Mouse (Mus musculus) ovary, postnatal 14 days (tissue): ENCODE results near the gene Necap2.

Source experiments
- DNase-seq: peaks from one replicate; pipeline ENCODE4 v3.0.0; 2022; ENCODE audit warnings: low spot score

Gene Necap2

GRCm38 (mm10) chr4:141033606-141034549 lies 44.3 kb downstream of the Necap2 start:
- DNase-seq: no peak

DNA sequence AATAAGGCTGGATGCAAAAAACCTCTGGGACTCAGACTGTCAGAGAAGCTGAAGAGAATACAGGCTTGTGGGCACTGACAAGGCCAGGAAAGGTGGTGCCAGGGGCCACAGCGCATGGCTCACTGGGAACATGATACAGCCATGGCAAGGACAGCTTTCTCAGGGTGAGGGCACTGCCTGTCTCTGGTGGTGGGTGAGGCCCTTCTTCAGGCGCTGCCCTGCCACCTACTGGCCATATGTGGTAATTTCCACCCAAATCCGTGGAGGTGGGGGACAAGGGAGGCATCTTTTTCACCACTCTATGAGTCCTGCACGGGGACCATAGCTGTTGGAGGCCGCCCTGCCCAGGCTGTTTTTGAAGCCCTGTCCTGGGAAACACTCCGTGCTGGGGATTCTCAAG lies 46.4 kb downstream of the Necap2 start:
- peak; percentile 76 for DNase-seq

GRCm38 (mm10) chr4:141030541-141031206 lies 47.5 kb downstream of the Necap2 start:
- no peak for DNase-seq

- DNase-seq: no peak
Measured at GRCm38 (mm10) chr4:141024992-141025391, 53.2 kb downstream of the Necap2 start.

DNA sequence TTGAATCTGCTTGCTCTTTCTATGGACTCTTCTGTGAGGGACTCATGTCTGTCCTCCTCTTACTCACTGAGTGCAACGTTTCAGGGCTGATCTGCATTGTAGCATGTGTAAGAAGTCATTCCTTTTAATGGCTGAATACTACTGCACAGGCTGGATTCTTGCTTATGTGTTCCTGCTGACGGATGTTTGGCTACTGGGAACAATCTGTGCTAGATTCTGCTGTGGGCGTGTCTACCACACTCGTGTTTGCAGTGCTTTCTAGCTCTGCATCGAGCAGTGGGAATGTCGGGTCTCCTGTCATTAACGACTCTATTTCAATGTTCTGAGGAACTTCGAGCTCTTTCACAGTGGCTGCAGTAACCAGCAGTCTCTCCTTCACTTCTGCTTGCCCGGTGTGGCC lies 54.1 kb downstream of the Necap2 start:
- DNase-seq: no peak

DNA sequence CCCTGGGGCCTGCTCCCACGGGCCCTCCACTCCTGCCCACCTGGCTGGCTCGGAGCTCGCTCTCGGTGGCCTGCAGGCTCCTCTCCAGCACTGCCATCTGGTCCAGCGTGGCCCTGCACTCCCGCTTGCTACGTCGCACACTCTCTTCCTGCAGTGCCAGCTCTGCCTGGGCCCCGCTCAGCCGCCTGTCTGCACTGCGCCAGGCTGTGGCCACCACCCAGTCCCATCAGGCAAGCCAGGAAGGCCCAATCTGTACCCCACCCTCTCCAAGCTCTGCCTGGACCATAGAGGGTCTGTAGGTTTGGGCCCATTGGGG lies 56.6 kb downstream of the Necap2 start:
- DNase-seq: no peak

DNA sequence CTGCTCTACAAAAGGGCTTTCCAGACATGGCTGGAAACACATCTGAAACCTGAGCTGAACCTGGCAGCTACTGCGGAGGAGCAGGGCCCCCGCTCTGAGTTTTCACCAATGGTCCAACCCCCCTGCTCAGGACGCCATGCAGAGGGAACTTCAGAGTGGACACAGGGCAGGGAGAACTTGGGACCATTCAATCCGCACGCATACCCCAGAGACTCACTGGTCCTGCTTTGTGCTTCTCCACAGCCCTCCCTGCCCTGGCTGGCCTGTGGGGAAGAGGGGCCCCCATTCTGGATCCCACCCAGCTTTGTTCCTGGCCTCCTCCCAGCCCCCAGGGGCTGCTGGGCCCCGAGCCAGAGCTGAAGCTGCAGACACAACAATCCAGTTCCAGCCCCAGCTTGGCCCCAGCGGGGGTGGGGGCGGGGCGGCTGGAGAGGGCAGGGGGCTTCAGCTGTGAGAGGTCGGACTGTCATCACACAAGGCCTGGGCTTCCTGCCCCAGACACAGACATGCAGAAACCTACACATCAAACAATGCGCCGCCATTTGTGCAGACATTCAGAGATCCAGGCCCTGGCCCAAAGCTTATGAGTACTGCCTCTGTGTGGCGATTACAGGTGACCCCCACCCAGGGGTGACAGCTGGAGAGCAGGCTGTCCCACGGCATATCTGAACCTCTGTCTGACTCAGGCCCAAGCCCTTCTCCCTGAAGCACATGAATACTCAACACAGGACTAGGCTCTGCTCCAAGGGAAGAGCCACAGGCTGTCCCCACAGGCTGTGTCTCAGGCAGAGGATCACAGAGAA lies 57.1 kb downstream of the Necap2 start:
- DNase-seq: peak; percentile 80

DNA sequence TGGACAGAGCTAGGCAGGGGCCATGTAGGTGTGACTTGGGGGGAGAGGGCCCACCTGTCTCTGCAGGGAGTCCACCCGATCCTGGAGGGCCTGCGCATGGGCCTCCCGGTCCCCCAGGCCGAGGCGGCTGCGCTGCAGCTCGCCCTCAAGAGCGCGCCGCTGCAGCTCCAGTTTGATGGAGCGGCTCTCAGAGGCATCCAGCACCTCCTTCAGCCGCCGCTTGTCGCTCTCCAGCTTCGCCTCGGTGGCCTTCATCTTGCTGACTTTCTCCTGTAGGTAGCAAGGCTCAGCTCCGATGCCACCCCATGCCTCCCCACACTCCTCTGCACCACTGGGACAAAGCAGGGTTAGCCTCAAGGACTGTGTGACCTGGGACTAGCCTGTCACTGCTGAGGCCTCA lies 57.9 kb downstream of the Necap2 start:
- DNase-seq: no peak

- DNase-seq: no peak
Measured at GRCm38 (mm10) chr4:141017657-141018436, 60.3 kb downstream of the Necap2 start.
